Mouse (Mus musculus): ENCODE data around the gene 4930455H04Rik.

DNA sequence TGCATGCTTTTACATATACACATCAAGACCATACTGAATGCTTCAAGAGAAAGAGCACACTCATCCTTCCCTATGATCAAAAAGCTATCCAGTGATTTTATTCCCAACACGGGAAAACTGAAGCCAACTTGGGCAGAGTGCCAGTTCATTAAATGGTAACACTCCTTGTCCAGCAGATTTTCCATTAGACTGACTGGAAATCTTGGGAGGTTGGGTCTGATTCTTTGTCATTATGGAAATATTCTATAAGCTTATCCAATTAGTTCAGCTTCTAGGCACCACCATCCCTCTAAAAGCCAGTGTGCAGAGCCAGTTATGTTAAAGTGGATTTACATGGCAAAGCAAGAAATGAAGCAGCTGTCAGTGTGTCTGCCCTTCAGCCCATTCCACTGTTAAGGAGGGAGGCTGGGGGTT is 17.0 kb downstream of the 4930455H04Rik start:
- no peak for TF ChIP-seq GATA1 (IDR thresholded peaks at IDR 0.05; ENCODE audit: borderline replicate concordance, low read length)
- TF ChIP-seq FLI1 (IDR thresholded peaks at IDR 0.05; ENCODE audit: low read length): no peak
